Mouse (Mus musculus) cerebellum, adult 18-20 months (tissue): Measurements from ENCODE around the gene Uchl3.

Experiments used
- DNase-seq, 2 experiments: peaks; one replicate each; pipeline ENCODE4 v3.0.0; 2021

Gene Uchl3

GRCm38 (mm10) chr14:101668626-101669025 lies 14.9 kb downstream of the Uchl3 start:
- peak; percentile 66 to 77 for DNase-seq

- DNase-seq = no peak
Observed at GRCm38 (mm10) chr14:101672226-101672625, 18.5 kb downstream of the Uchl3 start.

- no peak for DNase-seq
Observed at GRCm38 (mm10) chr14:101687696-101688095, 33.9 kb downstream of the Uchl3 start.

- DNase-seq = no peak
Observed at GRCm38 (mm10) chr14:101688406-101688805, 34.6 kb downstream of the Uchl3 start.

- no peak for DNase-seq
Observed at GRCm38 (mm10) chr14:101704479-101704878, 50.7 kb downstream of the Uchl3 start.

GRCm38 (mm10) chr14:101707088-101707487 lies 53.3 kb downstream of the Uchl3 start:
- no peak for DNase-seq

- DNase-seq = no peak
Observed at GRCm38 (mm10) chr14:101714414-101714813, 60.6 kb downstream of the Uchl3 start.

- peak; percentile 27 to 31 for DNase-seq
Observed at GRCm38 (mm10) chr14:101729237-101729971, 75.6 kb downstream of the Uchl3 start, which contains the start of the genes Gm9922 and Lmo7. Gene Gm9922 (minus strand): TSS chr14:101729814. Gene Lmo7 (plus strand): TSS chr14:101729957.

GRCm38 (mm10) chr14:101729972-101730692 lies 76.4 kb downstream of the Uchl3 start:
- no peak for DNase-seq

- DNase-seq = no peak
Observed at GRCm38 (mm10) chr14:101733542-101734303, 80.0 kb downstream of the Uchl3 start.

- no peak for DNase-seq
Observed at GRCm38 (mm10) chr14:101737501-101737900, 83.7 kb downstream of the Uchl3 start.
